Mouse (Mus musculus) midbrain, embryonic 14.5 days (tissue): Measurements from ENCODE around the gene Tmem267. TPM values are rescaled to one million over a fixed set of nuclear protein-coding genes. Genes with fewer than 3 reads are reported as not detected.
A peak's percentile ranks its signal among the peaks of the same experiment; 100 is the strongest.

Experiments used
- ATAC-seq: fragments of 200-750 bp; cut with Nextera tagmentation; 2 replicates; pipeline ENCODE4 v1.8.0; 2017; ENCODE audit warnings: moderate number of reproducible peaks, moderate library complexity; ENCODE audit not compliant: low FRiP score, low TSS enrichment
- DNase-seq: peaks from one replicate; pipeline ENCODE4 v3.0.0-alpha.2; 2015
- H3K27ac ChIP-seq: fragments of 300-500 bp; sonication (generic); replicated peaks from 2 replicates; pipeline ENCODE4 v1.5.1; 2014; ENCODE audit warnings: mild to moderate bottlenecking, low read depth, low read length, moderate library complexity
- H3K27me3 ChIP-seq: fragments of 300-500 bp; sonication (generic); 2 replicates; pipeline ENCODE4 v1.6.1; 2014; ENCODE audit warnings: low read length, control low read depth, mixed read lengths; ENCODE audit not compliant: control insufficient read depth, insufficient read depth
- H3K36me3 ChIP-seq: fragments of 300-500 bp; sonication (generic); 2 replicates; pipeline ENCODE4 v1.6.1; 2014; ENCODE audit warnings: low read length, control low read depth; ENCODE audit not compliant: control insufficient read depth, insufficient read depth
- H3K4me1 ChIP-seq: fragments of 300-500 bp; sonication (generic); 2 replicates; pipeline ENCODE4 v1.6.1; 2014; ENCODE audit warnings: mild to moderate bottlenecking, antibody characterized with exemption, low read length, control low read depth; ENCODE audit not compliant: control insufficient read depth, insufficient read depth
- H3K4me2 ChIP-seq: fragments of 300-500 bp; sonication (generic); 2 replicates; pipeline ENCODE4 v1.6.1; 2014; ENCODE audit warnings: mild to moderate bottlenecking, low read length, moderate library complexity
- H3K4me3 ChIP-seq: fragments of 300-500 bp; sonication (generic); replicated peaks from 2 replicates; pipeline ENCODE4 v1.5.1; 2014; ENCODE audit warnings: low read depth, low read length
- H3K9ac ChIP-seq: fragments of 300-500 bp; sonication (generic); replicated peaks from 2 replicates; pipeline ENCODE4 v1.6.1; 2014; ENCODE audit warnings: mild to moderate bottlenecking, low read length, moderate library complexity
- H3K9me3 ChIP-seq: fragments of 300-500 bp; sonication (generic); 2 replicates; pipeline ENCODE4 v1.6.1; 2016; ENCODE audit warnings: low read length, control low read depth, mixed read lengths; ENCODE audit not compliant: control insufficient read depth
- WGBS: fragments of 180-500 bp; shearing (Covaris S2); extraction: QIAGEN DNeasy Blood & Tissue Kit; methylation state at CpG from one replicate; pipeline ENCODE4 v1.1.7; 2014; 5-methylcytosine and 5-hydroxymethylcytosine counted together
- polyA plus RNA-seq: library from polyadenylated mRNA; unstranded; fragments of >200 nt; fragmentation: Nextera tagmentation; extraction: Ambion mirVana; gene quantifications from 2 replicates; pipeline ENCODE4 v1.2.1, GENCODE M21; 2014

Gene Tmem267
- polyA plus RNA-seq, 1 experiment from 2014 or later, result 6.6 TPM

DNA sequence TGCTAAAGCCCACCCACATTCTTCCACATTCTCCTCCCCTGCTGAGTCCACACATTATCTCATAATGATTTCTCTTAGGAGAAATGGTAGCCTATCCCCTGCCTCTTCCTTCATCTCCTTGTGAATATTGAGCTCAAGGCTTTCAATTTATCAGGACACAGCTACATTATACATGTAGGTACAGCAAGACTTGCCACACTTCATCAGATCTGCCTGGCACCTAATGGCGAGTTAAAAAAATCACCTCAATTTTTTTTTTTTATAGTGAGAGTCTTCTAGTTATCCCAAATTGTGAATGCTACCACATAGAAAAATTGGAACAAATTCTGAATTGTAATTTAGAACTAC is 161.8 kb downstream of the Tmem267 start:
- Histone ChIP-seq H3K4me3 (no peak overlapping the region), H3K27me3 (no peaks in the 10 kb centered on the region), H3K4me1 (no peaks in the 10 kb centered on the region), H3K9ac (no peak overlapping the region), H3K36me3 (no peaks in the 10 kb centered on the region), H3K4me2 (peak overlapping the region; percentile 15; the same call in 1 of the 2 replicates), H3K27ac (peak overlapping the region; percentile 67), H3K9me3 (no peaks in the 10 kb centered on the region)
- ATAC-seq, result no peak
- WGBS, result 80% methylated on average over 1 of the region's 1 CpGs
- DNase-seq, result no peak

DNA sequence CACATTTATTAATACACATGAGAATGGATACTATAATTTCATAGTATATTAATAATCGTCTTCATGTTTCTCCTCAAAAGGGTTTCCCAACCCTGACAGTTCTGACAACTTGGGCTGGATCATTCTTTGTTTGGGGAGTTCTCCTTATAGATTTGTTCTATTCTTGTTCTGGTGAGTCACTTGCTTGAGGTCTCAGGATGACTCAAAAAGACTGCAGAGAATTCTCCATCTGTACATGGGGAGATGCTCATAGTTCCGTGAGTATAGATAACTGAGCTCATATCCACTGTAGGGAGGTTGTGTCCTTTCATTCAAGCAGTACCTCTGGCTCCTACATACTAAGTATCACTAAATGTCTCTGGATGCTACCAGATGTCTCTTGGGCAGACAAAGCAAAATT is 166.9 kb downstream of the Tmem267 start:
- no peak for ATAC-seq

DNA sequence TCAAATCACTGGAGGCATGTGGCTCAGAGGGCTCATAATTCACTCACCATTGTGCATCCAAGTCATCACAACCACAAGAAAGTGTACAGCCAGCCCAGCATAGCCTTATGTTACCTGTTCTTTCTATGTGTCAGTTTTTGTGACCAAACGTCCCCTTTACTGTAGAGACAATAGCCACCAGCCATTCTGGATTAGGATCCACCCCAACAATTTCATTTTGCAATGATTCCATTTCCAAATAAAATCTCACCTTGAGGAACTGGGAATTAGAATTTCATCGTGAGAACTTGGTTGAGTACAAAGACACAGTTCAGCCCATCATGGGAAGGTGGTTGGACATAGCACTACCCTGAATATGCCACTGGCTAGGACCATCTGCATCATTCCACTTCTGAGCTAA is 168.4 kb downstream of the Tmem267 start:
- Histone ChIP-seq H3K36me3 (no peaks in the 10 kb centered on the region), H3K9ac (no peak overlapping the region), H3K4me1 (no peaks in the 10 kb centered on the region), H3K9me3 (no peaks in the 10 kb centered on the region), H3K27ac (no peak overlapping the region), H3K4me3 (no peak overlapping the region), H3K27me3 (no peaks in the 10 kb centered on the region), H3K4me2 (no peak overlapping the region)
- WGBS, result 82% methylated on average over 2 of the region's 2 CpGs
- no peak for DNase-seq
- ATAC-seq, result no peak

More for the DNA sequence above, 166.9 kb downstream of the Tmem267 start:
- no peaks in the 10 kb centered on the region for H3K27me3 ChIP-seq
- no peaks in the 10 kb centered on the region for H3K4me1 ChIP-seq
- 94% methylated on average over 2 of the region's 2 CpGs for WGBS
- DNase-seq, result no peak
- no peaks in the 10 kb centered on the region for H3K36me3 ChIP-seq
- H3K9me3 ChIP-seq, result no peaks in the 10 kb centered on the region
- H3K27ac ChIP-seq, result no peak overlapping the region
- H3K4me2 ChIP-seq, result no peak overlapping the region
- H3K4me3 ChIP-seq, result no peak overlapping the region
- H3K9ac ChIP-seq, result no peak overlapping the region

DNA sequence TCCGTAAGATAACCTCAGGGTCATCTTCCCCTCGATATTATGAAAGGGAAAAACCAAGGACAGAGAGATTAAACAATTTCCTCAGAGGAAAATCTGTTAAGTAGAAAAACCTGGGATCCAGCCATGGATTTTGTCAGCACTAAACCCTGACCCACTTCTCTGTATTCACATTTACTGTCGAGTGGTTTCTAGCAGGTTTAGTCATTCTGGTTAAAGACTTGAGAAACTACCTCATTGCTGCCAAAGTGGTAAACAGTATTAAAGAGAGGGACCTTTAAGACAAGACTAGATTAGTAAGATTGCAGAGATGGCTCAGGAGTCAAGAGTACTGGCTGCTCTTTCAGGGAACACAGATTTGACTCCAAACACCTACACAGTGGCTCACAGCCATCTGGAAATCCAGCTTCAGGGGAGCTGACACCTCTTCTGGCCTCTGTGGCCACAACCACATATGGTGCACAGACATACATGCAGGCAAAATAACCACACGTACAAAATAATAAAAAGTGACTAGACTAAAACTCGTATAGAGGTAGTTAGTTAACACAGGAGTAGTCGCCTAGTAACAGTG is 169.1 kb downstream of the Tmem267 start:
- Histone ChIP-seq H3K36me3 (no peaks in the 10 kb centered on the region), H3K27ac (no peak overlapping the region), H3K4me3 (no peak overlapping the region), H3K4me2 (no peak overlapping the region), H3K4me1 (no peaks in the 10 kb centered on the region), H3K27me3 (no peaks in the 10 kb centered on the region), H3K9me3 (no peaks in the 10 kb centered on the region), H3K9ac (no peak overlapping the region)
- WGBS, result 88% methylated on average over 6 of the region's 6 CpGs
- no peak for ATAC-seq
- DNase-seq, result no peak

Other genes starting within 250 kb of the Tmem267 start
- gene Paip1, start 59.4 kb upstream of the Tmem267 start, polyA plus RNA-seq, result 168 and 207 TPM in 2 replicates
- 92.8 and 122 TPM in 2 replicates for gene 4833420G17Rik, start 25.3 kb upstream of the Tmem267 start, polyA plus RNA-seq
- gene 3110070M22Rik, start 344 bp downstream of the Tmem267 start, polyA plus RNA-seq, result 2.3 and 3.0 TPM in 2 replicates
- 0.22 and 0.43 TPM in 2 replicates for gene Ccl28, start 135.8 kb downstream of the Tmem267 start, polyA plus RNA-seq
- 432 and 511 TPM in 2 replicates for gene Hmgcs1, start 202.3 kb downstream of the Tmem267 start, polyA plus RNA-seq